Mouse (Mus musculus) left cerebral cortex, adult 9 months (tissue): ENCODE results near the gene Fam196a.

Experiments used
- DNase-seq, 2 experiments: peaks; one replicate each; pipeline ENCODE4 v3.0.0; 2022; ENCODE audit warnings: low spot score in 2 of 2

Gene Fam196a

DNA sequence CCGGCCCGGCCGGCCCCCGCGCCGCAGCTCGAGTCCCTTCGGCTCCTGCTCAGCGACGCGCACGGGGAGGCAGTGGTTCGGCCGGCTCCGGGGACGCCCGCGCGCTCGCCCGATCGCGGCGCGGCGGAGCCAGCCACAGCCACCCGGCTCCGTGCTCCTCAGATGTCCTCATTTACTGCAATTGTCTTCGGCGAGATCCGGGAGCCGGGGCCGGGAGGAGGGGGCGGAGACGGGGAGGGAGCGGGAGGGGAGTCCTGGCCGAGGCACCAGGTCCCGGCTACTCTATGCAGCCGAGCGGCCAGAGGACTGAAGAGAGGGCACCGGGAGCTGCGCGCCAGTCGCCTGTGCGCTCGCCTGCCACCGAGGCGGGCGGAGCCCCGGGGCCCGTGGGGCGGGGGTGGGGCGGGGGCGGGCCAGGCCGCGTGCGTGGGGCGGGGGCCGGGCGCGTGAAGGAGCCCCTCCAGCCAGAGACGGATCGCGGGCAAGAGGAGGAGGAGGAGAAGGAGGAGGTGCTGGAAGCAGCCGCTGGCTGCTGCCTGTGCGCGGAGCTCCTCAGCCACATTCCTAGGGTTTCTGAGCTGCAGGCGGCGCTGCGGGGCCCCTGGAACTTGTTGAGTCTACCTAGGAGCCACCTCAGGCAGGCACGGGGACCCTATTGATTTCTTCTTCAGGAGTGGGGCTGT, at the start of gene Fam196a:
Fam196a (minus strand) TSS at position 504 of the 683 bp plus-strand sequence.
- DNase-seq, result peak; percentile 35 to 78

DNA sequence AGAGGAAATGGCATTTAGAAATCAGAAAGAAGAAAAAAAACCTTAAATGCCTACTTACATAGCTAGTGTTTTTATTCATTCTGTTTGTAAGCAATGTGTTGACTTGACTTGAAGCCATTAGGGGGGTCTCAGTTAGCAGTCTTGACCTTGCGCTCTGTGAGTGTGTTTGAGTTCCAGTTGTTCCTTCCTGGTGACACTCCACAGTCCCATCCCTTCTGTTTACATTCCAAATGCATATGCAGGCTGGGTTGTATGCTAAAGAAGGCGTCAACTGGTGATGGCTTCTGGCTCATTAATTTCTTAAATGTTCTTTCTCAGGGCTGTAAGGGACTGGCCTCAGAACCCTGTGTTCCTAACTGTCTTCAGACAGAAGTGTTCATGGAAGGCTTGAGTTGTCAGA, 23.4 kb upstream of the Fam196a start:
- DNase-seq, result no peak

DNA sequence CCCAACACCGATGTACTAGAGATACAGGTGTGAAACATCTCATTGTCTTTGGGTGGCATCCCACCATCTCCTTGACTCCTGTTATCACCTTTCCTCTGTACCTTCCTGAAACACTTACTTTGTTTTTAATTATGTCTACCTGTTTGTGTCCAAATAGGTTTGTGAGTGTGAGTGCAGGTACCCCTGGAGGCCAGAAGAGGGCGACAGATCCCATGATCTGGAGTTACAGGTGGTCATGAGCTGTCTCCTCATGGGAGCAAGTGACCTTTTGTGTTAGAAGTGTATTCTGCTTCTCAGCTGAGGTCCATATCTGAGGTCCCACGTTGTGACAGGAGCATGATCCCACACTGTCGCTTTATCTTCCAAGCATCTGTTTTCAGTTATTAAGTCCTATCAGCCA, 22.6 kb upstream of the Fam196a start:
- no peak for DNase-seq

DNA sequence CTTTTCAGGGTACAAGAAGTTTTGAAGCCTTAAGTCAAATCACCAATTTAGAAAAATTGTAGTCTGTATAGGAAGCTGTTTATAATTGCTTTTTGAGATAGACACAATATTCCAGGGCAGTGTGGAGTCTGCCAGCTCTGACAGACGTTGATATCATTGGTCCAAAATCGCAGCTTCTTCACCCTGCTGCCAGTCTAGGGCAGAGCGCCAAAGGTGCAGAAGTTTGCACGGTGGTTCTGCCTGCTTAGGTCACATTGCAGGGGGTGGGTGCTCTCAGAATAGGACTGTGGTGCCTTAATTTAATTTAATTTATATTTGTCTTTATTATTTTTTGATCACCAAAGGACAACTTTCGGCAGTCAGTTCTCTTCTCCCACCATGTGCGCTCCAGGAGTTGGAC, 20.9 kb upstream of the Fam196a start:
- DNase-seq, result no peak

DNA sequence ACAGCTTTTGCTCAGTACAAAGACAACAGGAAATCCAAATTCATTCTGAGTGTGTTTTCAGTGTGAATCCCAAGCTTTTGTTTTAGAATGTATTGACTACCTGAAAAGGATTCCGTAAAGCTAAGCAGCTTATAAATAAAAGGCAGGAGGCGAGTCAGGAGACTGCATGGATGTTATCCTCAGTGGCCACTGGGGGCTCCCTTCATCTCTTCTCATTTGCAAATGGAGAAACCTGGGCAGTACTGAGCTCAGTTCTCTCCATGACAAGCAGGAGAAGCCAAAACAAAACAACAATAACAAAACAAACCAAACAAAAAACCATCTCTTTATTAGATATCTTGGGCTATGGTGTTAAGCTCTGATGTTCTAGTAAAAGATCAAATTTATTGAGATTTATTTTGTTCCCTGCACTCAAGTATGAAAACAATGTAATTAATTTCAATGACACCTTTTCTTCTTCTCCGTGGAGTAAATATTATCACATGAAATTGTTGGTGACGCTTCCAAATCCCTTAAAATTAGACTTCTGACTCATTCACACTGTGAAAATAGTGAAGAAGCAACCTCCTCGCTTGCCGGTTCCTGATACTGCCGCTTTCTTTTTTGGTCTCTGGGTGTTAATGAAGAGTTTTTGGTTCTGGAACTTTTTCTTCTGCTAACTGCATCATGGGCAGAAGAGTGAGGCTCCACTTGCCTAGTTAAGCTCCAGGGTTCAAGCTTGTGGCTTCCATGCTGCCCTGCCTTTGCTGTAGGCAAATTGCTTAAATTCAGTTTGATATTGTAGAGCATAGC, 7.9 kb upstream of the Fam196a start:
- DNase-seq, result no peak

DNA sequence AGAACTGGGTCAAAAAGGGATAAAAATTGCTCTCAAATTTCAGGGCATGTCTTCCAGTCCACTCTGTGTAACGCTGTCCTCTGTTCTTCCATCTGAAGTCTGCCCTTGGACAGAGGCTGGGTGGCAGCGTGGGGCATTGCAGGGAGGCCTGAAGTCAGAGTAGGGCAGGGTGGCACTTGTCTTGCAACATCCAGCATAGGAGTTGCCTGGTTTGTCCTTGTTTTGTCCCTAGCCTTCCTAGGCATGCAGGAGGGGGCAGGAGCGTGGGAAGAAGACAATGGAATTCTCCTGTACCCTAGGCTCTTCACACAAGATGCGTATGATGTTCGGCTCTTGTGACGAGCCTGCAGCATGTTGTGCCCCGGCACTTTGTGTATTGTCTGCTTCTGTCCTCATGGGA, 5.5 kb upstream of the Fam196a start:
- DNase-seq, result no peak

DNA sequence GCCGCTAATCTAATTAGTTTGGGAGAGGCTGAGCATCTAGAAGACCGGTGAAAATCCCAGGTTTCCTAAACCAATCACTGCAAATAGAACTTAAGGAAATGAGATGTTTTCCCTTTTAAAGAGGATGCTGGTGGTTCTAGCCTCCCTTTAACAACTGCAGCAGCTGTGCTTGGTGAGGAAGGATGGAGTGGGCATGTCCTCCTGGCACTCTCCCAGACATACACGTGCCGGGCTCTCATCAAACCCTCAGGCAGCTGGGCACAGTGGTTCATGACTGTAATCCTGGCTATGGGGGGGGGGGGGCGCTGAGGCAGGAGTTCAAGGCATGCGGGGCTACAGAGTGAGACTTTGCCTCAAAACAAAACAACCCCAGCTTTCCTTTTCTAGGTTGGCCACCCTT, 4.8 kb upstream of the Fam196a start:
- DNase-seq, result no peak

DNA sequence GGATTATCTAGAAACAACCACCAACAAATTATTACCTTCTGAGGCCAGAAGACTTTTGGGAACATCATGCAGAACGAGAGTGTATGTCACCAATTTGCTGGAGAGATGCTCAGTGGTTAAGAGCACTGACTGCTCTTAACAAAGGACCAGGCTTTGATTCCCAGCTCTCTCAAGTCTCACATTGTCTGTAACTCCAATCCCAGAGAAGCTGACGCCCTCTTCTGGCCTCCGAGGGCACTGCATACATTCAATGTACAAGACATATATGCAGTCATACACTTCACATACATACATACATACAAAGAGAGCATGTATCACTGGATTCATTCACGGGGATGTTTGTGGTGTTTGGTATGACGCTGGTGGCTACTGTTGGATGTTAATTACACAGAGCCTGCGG, 3.7 kb upstream of the Fam196a start:
- no peak for DNase-seq

DNA sequence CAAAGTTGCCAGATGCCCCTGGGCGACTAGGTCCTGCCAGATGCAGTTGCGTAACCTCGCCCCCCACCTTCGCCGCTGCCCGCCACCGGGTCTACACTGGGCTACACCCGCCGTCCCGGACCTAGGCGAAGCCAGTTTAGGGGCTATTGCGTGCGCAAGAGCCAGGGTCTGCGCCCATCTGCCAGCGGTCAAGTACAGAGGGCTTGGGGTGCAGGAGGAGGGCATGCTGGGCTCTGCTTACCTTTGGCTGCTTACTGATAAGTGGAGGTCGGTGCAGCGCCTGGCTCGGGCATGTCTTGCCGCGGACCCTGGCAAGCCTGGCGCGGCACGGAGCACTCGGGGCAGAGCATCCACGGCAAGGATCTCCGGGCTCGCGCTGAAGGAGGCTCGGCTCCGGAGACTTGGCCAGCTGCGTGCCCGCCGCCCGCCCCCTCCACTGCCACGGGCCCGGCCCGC, 731 bp downstream of the Fam196a start:
- DNase-seq, result no peak

DNA sequence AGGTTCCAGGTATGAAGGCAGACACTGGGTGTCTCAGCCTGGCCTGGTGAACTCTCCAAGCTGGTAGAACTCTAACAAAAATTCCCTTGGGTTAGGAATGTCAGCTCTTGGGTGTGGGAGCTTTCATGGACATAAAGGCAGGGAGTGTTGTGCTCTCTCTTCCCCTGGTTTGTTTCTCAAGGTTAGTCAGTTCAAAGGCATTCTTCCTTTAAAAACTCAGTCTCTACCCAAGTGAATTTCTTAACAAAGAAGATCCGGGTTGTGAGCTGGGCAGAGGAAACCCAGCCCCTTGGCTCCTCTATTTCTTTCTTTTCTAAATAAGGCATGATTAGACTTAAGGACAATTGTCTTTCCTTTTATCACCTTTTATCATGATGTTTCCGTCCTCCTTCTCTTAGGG, 6.3 kb downstream of the Fam196a start:
- DNase-seq, result no peak

DNA sequence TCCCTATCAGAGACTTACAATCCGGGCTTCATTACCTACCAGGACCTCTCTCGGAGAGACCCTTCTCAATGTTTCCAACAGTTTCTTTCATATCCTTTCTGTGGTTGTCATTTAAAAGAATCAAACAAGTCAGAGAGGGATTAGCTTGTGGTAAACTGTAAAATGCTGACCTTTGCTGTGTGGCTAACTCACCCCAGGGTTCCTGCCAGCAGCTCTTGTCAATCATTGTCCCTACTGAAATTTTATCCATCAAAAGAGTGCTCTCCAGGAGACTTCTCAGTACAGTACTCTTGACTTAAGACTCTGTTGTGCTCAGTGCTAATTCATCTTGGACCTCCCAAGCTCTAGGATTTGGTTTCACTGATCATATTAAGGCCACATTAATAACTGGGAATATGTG, 36.2 kb downstream of the Fam196a start:
- DNase-seq, result no peak

DNA sequence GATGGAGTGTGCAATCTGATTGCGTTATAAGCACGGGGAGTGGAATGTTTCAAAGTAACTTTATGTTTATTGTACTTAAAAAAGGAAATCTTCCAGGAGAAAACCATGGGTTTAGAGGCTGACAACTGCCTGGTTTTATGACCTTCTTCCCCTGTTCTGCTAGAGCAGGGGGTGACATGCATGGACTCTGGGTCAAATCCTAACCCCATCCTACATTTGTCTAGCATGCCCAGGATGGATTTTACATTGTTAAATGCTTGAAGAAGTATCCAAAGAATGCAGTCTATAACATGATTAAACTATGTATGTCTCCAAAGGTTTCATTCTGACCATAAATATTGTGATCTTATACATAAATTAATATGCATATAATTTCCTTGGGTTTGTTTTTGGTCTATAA, 38.8 kb downstream of the Fam196a start:
- DNase-seq, result no peak

DNA sequence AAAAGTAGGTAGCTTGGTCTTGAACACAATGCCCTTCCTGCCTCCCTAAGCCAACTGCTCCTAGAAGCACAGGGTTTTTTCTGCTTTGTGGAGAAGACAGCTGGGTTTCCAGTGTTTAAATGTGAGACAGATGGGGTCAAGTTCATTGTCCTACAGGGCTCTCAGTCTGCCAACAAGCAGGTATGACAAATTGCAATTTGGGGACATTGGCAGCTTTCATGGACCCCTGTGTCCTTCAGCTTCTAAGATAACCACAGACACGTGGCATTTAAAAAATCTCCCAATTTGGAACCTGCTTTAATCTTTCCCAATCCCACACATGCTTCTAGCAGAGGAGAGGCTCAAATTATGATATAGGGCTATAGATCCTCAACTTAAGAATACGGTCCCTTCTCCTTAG, 43.6 kb downstream of the Fam196a start:
- DNase-seq, result no peak

DNA sequence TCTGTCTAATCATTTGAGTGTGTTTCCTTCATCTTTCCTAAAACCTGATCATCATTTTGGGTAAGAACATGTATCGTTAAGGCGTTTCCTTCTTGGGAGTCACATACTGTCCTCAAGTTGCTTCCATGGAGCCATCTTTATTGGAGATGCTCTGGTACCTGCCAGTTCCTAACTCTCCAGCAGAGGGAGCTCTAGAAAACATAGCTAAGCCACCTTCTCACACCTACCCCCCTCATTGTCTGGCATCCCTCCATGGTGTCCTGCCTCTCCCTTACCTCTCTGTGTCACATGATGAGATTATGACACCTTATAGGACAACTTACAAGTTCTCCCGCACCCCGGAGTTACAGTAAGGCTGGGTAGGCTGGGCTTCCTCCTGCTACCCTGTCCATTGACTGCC, 45.3 kb downstream of the Fam196a start:
- DNase-seq, result peak in 1 of 2 experiments; percentile 30

DNA sequence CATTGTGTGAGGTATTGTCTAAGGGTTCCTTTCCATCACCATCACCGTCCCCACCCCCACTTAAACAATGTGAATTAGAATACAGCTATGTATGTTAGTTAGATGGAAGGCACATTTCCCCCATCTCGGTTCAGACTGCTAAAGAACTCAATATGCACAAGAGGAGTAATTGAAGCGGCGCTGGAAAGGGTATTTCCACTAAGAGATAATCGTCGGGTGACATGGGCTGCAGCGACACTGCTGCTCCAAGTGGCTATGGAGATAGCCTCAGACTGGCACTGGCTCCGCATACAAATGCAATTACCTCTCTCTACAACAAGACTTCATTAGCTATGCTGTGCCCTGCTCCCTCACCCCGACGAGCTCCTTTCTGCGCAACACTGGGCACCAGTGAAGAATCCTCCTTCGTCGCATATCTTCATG, 45.8 kb downstream of the Fam196a start:
- no peak for DNase-seq

DNA sequence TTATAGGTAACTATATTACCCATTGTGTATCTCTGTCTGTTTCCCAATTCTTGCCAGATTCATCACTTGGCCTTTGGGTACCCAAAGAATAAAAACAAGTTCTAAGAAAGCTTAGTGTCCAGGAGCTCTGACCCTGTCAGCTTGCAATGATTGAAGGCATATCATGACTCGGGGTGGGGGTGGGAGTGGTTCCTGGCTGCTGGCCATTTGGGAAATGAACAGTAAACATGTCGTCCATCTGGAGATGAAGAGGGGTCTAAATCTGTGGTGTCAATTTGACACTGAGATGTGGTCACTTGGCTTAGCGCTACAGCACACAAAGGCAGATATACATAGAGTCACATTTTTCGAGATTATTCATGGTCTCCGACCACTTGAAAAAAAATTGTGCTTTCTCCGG, 54.7 kb downstream of the Fam196a start:
- DNase-seq, result no peak

DNA sequence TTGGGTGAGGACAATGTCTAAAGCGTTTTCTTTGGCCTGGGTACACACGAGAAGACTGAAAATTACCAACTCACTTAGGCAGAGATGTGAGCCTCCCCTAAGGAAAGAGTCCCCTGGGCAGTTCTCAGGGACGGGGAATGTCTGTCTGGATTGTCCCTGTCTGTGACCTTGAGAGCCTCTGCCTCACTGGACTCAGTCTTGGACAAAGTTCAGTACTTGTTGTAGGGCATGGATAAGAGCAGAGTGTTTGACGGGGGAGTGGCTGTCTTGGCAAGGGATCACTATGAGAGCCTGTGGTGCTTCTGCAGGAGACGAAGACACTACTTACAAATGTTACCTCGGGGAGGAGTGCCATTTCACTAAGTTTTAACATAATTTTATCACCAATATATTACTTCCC, 57.8 kb downstream of the Fam196a start:
- no peak for DNase-seq

DNA sequence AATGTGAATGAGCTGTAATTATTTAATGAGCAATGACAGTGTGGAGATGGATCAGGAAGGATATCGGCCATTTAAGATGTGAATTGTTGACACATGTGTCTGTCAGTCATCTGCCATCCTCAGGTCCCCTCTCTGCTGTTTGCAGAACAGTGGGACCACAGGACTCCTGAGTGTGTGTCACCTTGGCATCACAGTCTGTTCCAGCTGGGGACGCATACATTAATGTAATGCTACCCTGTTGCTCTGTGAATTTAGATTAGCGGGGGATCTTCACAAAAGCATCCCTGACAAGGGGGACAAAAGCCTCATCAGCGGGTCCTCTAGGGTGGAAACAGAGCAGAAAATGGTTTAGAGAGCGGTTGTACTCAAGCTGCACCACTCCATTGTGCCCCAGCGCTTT, 59.2 kb downstream of the Fam196a start:
- DNase-seq, result no peak

DNA sequence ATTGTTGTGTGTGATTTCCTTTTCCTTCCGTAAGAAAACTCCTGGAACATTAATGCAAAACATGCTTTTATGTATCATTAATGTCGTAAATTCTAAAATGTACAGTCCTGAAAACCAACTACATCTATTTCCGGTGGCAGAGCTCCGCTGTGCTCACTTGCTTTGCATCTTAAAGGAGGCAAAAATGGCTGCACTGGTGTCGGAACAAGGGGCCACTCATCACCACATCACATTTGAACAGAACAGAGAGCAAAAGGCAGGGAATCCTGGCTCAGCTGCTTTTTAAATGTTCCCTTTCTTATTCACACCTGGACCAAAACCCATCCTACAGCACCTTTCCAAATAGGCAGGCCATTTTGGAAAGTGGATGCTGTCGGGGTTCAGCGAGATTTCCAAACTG, 65.2 kb downstream of the Fam196a start:
- DNase-seq, result no peak

DNA sequence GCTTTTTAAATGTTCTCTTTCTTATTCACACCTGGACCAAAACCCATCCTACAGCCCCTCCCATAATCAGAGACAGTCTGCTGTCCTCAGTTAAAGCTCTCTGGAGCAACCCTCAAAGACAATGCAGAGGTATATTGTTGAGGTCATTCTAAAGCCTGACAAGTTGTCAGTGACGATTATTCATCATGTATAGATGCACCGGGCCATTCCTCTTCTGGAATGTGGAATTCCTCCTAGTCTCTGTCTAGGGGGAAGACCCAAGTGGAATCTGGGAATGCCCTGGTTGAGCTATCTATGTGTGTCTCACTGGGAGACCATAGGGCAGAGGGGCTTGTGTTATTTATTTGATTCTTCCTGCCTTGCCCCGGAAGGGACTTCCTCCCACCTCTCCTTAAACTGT, 65.7 kb downstream of the Fam196a start:
- no peak for DNase-seq

DNA sequence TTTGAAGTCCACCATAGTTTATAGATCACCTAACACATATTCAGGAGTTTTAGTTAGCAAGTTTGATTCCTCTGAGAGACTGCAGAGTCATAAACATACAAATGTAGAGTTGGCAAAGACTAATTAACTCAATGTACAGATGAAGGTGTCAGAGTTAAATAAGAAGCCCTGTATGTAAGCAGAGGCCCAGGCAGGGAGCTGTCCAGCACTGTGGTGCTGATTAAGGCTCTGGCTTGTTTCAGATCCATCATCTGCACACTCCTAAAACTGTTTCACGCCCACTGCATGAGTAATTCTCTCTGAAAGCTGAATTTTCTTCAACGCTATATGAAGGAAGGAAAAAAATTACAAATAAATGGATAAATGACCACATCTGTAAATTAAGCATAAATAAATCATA, 74.1 kb downstream of the Fam196a start:
- peak in 1 of 2 experiments; percentile 11 for DNase-seq

DNA sequence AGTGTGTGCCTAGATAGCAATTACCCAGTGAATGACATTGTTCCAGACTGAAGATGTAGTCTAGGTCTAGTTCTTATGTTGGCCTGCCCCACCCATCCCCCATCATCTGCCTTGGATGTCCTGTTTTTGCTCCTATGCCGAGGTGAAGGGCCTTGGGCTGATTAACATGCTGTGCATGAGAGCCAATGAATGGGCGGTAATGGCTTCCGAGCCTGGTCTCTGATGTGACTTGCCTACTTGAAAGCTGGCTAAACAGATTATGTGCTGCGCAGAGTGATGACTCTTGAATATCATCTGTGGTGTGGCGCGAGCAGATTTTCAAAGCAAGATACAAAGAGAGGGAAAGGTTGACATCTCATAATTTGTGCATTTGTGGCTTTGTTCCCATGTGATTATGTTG, 76.2 kb downstream of the Fam196a start:
- DNase-seq, result no peak

DNA sequence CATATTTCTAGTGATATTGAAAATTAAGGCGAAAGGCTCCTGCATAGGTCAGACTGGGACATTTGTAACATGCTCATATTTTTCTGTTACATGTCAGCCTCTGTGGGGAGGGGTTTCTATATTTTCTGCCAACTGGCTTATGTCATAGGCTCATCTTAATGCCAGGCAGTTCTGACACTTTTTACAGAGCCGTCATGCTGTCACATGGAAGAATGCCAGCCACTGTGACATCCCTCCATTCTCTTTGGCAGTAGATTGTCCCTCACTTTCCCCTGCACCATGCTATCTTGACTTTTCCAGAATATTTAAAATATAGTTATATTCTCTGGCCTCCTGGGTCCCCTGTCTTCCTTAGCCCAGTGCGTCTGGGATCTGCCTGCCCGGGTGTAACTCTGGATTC, 95.5 kb downstream of the Fam196a start:
- DNase-seq, result no peak
